Mouse (Mus musculus) myocyte (in vitro differentiated cells): Measurements from ENCODE around the gene Fars2.

Experiments used
- CEBPB ChIP-seq: IDR thresholded peaks from 2 replicates; pipeline ENCODE4 v1.6.1; 2011; ENCODE audit warnings: mild to moderate bottlenecking, moderate library complexity; ENCODE audit not compliant: poor library complexity, insufficient read depth, severe bottlenecking
- MAX ChIP-seq: IDR thresholded peaks from one replicate; pipeline ENCODE4 v1.6.1; 2011; ENCODE audit warnings: low read depth, mild to moderate bottlenecking, control low read depth
- MYOD1 ChIP-seq, 3 experiments: IDR thresholded peaks; one replicate each; pipeline ENCODE4 v1.6.1; 2011; ENCODE audit warnings: control low read depth in 2 of 3, low read depth in 2 of 3, mild to moderate bottlenecking in 2 of 3, moderate library complexity in 1 of 3; ENCODE audit not compliant: insufficient read length in 2 of 3, control insufficient read depth in 1 of 3
- MYOG ChIP-seq, 3 experiments: IDR thresholded peaks; one replicate each; pipeline ENCODE4 v1.6.1; 2011; ENCODE audit warnings: control low read depth in 2 of 3, low read depth in 2 of 3, mild to moderate bottlenecking in 2 of 3; ENCODE audit not compliant: insufficient read length in 2 of 3, control insufficient read depth in 1 of 3, insufficient read depth in 1 of 3
- POLR2A ChIP-seq: IDR thresholded peaks from one replicate; pipeline ENCODE4 v1.6.1; 2011; ENCODE audit warnings: low read depth, mild to moderate bottlenecking, control low read depth, moderate library complexity; ENCODE audit not compliant: insufficient read length
- POLR2AphosphoS2 ChIP-seq: IDR thresholded peaks from one replicate; pipeline ENCODE4 v1.6.1; 2011; ENCODE audit warnings: low read depth, control low read depth; ENCODE audit not compliant: insufficient read length
- REST ChIP-seq: IDR thresholded peaks from one replicate; pipeline ENCODE4 v1.6.1; 2011; ENCODE audit warnings: mild to moderate bottlenecking, control low read depth, moderate library complexity; ENCODE audit not compliant: insufficient read depth, insufficient read length
- TCF12 ChIP-seq: IDR thresholded peaks from one replicate; pipeline ENCODE4 v1.6.1; 2011; ENCODE audit warnings: mild to moderate bottlenecking, control low read depth; ENCODE audit not compliant: poor library complexity, insufficient read depth, severe bottlenecking
- TCF3 ChIP-seq: IDR thresholded peaks from one replicate; pipeline ENCODE4 v1.6.1; 2011; ENCODE audit warnings: low read depth, control low read depth; ENCODE audit not compliant: insufficient read length
- USF1 ChIP-seq: IDR thresholded peaks from one replicate; pipeline ENCODE4 v1.6.1; 2011; ENCODE audit warnings: low read depth, mild to moderate bottlenecking, control low read depth, moderate library complexity

DNA sequence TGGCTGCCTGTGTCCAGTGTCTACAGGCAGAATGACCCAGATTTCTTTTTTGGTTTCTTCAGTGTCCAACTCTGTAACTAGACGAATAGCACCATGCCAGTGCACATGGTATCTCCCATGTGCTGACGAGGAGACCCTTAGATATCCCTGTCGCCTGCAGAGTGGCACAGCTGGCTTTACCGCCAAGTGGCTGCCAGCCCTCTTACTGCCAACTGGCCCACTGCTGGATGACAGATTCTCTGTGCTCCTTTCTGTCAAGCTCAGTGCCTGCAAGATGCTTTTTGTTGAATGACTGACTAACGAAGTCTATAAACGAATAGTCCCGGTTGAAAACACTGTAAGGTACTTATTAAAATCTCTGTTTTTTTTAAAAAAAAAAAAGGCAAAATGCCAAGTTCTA is 416.3 kb downstream of the Fars2 start:
- TF ChIP-seq USF1 (no peak), POLR2A (no peak), REST (no peak), MYOG (IDR thresholded peaks at IDR 0.05; ENCODE audit: control insufficient read depth in 1 of 3, insufficient read depth in 1 of 3, insufficient read length in 2 of 3, low read depth in 2 of 3) (no peak), TCF3 (no peak), TCF12 (no peak), CEBPB (no peak), MYOD1 (IDR thresholded peaks at IDR 0.05; ENCODE audit: control insufficient read depth in 1 of 3, insufficient read length in 2 of 3, low read depth in 2 of 3) (no peak), MAX (no peak), POLR2AphosphoS2 (no peak)
